Mouse (Mus musculus) hindbrain, postnatal 0 days (tissue): ENCODE measurements around the gene Gins2. TPM values are rescaled to one million over a fixed set of nuclear protein-coding genes. Genes with fewer than 3 reads are reported as not detected.

ENCODE experiments used
- ATAC-seq: fragments of 200-750 bp; cut with Nextera tagmentation; 2 replicates; pipeline ENCODE4 v1.8.0; 2017; ENCODE audit warnings: mild to moderate bottlenecking, moderate TSS enrichment, moderate library complexity
- DNase-seq: peaks from one replicate; pipeline ENCODE4 v3.0.0-alpha.2; 2015; ENCODE audit warnings: low spot score
- H3K27ac ChIP-seq: fragments of 300-500 bp; sonication (generic); 2 replicates; pipeline ENCODE4 v1.5.1; 2014; ENCODE audit warnings: mild to moderate bottlenecking
- H3K27me3 ChIP-seq: fragments of 300-500 bp; sonication (generic); 2 replicates; pipeline ENCODE4 v1.6.1; 2014; ENCODE audit warnings: low read length, mixed read lengths; ENCODE audit not compliant: insufficient read depth
- H3K36me3 ChIP-seq: fragments of 300-500 bp; sonication (generic); 2 replicates; pipeline ENCODE4 v1.6.1; 2014; ENCODE audit warnings: low read length, mixed read lengths; ENCODE audit not compliant: insufficient read depth
- H3K4me1 ChIP-seq: fragments of 300-500 bp; sonication (generic); 2 replicates; pipeline ENCODE4 v1.6.1; 2014; ENCODE audit warnings: antibody characterized with exemption, low read length, mixed read lengths; ENCODE audit not compliant: insufficient read depth
- H3K4me2 ChIP-seq: fragments of 300-500 bp; sonication (generic); 2 replicates; pipeline ENCODE4 v1.6.1; 2014; ENCODE audit warnings: low read depth, mild to moderate bottlenecking, low read length, moderate library complexity, mixed read lengths
- H3K4me3 ChIP-seq: fragments of 300-500 bp; sonication (generic); 2 replicates; pipeline ENCODE4 v1.5.1; 2014; ENCODE audit warnings: low read length
- H3K9ac ChIP-seq: fragments of 300-500 bp; sonication (generic); replicated peaks from 2 replicates; pipeline ENCODE4 v1.6.1; 2014; ENCODE audit warnings: mild to moderate bottlenecking, low read length, moderate library complexity, mixed read lengths
- H3K9me3 ChIP-seq: fragments of 300-500 bp; sonication (generic); 2 replicates; pipeline ENCODE4 v1.6.1; 2016; ENCODE audit warnings: low read length, mixed read lengths
- CTCF ChIP-seq: IDR thresholded peaks from 2 replicates; pipeline ENCODE4 v1.5.1; 2016; ENCODE audit warnings: antibody characterized with exemption, control low read depth, low read depth
- WGBS: fragments of 180-500 bp; shearing (Covaris S2); extraction: QIAGEN DNeasy Blood & Tissue Kit; methylation state at CpG from one replicate; pipeline ENCODE4 v1.1.7; 2014; 5-methylcytosine and 5-hydroxymethylcytosine counted together
- polyA plus RNA-seq: library from polyadenylated mRNA; unstranded; fragments of >200 nt; fragmentation: Nextera tagmentation; extraction: Ambion mirVana; gene quantifications from 2 replicates; pipeline ENCODE4 v1.2.1, GENCODE M21; 2015
- total RNA-seq: library from RNA; depleted of rRNA; stranded (reverse); fragments of >200 nt; gene quantifications from 2 replicates; pipeline ENCODE4 v1.2.3, GENCODE M21; 2014

The Gins2 gene
- total and polyA plus RNA-seq, 2 experiments from 2014 or later: 12.3 to 20.6 TPM

DNA sequence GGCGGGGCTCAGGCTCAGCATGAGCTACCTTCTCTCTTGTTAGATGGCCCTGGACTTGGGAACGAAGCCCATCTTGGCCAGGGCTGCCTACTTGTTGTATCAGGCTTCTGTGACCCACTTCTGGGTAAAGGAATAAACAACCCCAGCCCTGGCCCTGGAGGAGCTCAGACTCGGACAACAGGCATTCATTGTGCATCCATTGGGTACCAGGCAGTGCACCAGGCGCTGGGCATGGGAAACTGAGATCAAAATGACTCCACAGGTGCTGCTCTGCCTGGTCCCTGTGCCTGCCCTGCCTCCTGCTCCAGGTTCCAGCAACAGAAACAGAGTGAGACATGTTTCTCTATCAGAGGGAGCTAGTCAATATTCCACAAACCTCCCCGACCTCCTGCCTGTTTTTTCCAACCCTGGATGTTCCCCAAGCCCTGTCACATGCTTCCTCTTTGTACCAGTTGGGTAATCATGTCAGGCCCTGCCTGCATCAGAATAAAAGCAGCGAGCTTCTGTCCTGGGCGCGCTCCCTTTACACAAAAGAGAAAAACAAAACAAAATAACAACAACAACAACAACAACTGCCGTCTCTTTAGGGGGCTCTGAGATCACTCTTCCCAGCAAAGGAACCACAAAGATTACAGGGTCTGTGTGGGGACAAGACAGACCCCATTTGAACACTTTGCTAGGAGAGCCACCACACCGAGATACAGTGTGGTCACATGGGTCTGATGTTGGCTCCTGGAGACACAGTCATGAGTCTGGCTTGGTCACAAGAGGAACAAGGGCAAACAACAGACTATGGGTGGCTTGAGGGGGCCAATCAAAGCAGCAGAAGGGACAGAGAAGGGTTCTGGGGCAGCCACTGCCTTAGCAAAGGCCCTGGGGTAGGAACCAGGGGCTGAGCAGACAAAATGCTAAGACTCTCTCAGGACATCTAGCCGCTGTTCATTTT, 30.4 kb upstream of the Gins2 start:
- no peak for DNase-seq
- Histone ChIP-seq H3K36me3 (no peaks in the 10 kb centered on the region), H3K27ac (peak overlapping the region; percentile 58; the same call in 1 of the 2 replicates), H3K9me3 (no peaks in the 10 kb centered on the region), H3K4me3 (no peak overlapping the region), H3K4me2 (no peak overlapping the region), H3K4me1 (no peaks in the 10 kb centered on the region), H3K9ac (no peak overlapping the region), H3K27me3 (no peaks in the 10 kb centered on the region)
- peak; percentile 42; the same call in 1 of the 2 replicates for ATAC-seq
- no peak for TF ChIP-seq CTCF
- 64% methylated on average over 11 of the region's 11 CpGs for WGBS

DNA sequence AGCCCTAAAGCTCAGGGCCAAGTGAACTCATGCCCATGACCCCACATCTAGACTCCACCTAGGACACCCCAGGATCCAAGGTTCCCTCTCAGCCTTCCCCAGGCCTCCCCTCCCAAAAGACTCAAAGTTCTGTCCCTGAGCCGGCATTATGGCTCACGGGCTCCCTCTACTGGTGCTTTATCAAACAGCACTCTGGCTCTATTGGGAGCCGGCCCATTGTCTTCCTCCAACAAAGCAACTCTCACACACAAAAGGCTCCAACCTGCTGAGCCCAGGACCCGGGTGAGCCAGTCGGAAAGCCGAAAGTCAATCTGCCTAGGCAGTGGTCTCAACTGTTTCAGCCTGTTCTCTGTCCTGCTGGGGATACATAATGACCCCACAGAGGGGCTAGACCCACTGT, 29.0 kb upstream of the Gins2 start:
- no peaks in the 10 kb centered on the region for H3K36me3 ChIP-seq
- no peaks in the 10 kb centered on the region for H3K27me3 ChIP-seq
- ATAC-seq (peak; percentile 33), DNase-seq (peak; percentile 80)
- no peak overlapping the region for H3K9ac ChIP-seq
- H3K9me3 ChIP-seq: no peaks in the 10 kb centered on the region
- H3K27ac ChIP-seq: no peak overlapping the region
- WGBS: 0% methylated on average over 6 of the region's 6 CpGs
- H3K4me1 ChIP-seq: no peaks in the 10 kb centered on the region
- TF ChIP-seq CTCF: peak; percentile 92
- no peak overlapping the region for H3K4me2 ChIP-seq
- no peak overlapping the region for H3K4me3 ChIP-seq

DNA sequence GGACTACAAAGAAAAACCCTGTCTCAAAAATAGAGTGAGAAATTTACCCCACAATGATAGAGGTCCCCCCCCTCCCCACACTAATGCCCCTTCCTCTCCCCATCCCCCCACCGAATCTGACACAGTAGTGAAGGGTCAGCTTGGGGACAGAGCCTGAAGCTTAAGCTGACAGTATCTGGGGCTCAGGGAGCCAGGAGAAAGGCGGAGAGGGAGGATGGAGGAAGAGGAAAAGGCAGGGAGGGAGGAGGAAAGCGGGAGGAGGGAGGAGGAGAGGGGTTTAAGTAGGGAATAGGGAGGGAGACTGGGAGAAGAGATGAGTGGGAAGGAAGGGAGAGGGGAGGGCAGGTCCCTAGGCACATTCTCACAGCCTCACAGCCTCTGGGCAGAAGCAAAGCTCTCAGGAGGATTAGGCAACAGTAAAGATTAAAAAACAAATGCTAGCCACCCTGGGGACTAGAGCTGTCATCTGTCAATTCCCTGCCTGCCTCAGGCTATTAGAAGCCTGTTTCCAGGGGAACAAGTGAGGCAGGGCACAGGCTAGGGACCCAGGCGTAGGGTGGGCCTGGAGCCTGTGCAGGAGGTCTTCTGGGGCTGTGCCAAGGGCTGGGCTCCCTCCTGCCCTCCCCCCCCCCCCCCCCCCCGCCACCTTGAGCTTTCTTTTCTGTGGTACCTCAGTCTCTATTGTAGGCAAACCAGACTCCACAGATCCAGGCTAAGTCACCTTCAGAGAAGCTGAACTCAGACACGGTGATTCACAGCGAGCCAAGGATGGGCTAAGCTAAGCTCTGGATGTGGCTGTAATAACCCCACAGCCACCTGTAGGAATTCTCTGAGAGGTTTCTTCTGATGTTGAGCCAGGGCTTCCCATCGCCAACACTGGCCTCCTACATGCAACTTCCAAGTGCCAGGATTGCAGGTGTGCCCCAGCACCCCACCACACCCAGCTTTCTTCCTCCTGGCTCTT, 27.8 kb upstream of the Gins2 start:
- no peak overlapping the region for H3K4me2 ChIP-seq
- TF ChIP-seq CTCF: no peak
- no peak; the same call in 1 of the 2 replicates for ATAC-seq
- H3K4me3 ChIP-seq: no peak overlapping the region
- no peak overlapping the region for H3K9ac ChIP-seq
- WGBS: 32% methylated on average over 7 of the region's 8 CpGs
- DNase-seq: peak; percentile 53
- no peaks in the 10 kb centered on the region for H3K36me3 ChIP-seq
- H3K4me1 ChIP-seq: no peaks in the 10 kb centered on the region
- H3K27me3 ChIP-seq: no peaks in the 10 kb centered on the region
- H3K27ac ChIP-seq: peak overlapping the region; percentile 22; the same call in 1 of the 2 replicates
- H3K9me3 ChIP-seq: no peaks in the 10 kb centered on the region

DNA sequence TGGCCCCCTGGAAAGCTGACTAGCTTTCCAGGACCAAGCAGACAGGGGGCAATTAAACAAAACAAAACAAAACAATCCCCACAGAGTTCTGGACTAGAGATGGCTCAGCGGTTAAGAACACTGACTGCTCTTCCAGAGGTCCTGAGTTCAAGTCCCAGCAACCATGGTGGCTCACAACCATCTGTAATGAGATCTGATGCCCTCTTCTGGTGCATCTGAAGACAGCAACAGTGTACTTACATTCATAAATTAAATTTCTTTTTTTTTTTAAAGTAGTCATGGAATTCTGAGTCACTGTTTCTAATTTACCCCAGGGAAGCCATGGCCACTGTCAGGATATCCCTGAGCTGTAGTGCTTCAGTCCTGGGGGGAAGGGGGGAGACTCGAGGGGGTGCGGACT, 25.4 kb upstream of the Gins2 start:
- Histone ChIP-seq H3K27me3 (no peaks in the 10 kb centered on the region), H3K4me1 (no peaks in the 10 kb centered on the region), H3K4me2 (no peak overlapping the region), H3K9me3 (no peaks in the 10 kb centered on the region), H3K4me3 (no peak overlapping the region), H3K9ac (no peak overlapping the region), H3K36me3 (no peaks in the 10 kb centered on the region), H3K27ac (no peak overlapping the region)
- ATAC-seq (no peak), DNase-seq (no peak)
- peak; percentile 3; the same call in 1 of the 2 replicates for TF ChIP-seq CTCF
- 86% methylated on average over 3 of the region's 3 CpGs for WGBS

DNA sequence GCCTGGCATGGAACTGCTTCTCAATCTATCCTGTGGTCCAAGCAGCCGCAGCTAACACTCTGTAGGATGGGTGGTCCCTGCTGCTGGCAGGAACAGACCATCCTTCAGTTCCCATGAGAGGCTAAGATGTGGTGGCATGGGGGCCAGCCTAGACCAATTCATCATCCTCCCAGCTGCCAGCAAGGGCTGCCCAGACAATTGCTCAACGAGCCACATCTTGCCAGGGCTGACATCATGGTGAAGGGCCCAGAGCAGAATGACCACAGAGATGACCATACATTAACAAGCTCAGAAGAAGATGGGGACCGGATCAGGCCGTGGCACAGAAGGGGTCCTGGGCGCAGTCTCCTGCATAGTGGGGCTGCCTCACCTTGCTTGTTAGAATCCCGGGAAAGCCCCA, 21.7 kb upstream of the Gins2 start:
- Histone ChIP-seq H3K36me3 (no peaks in the 10 kb centered on the region), H3K9me3 (no peaks in the 10 kb centered on the region), H3K4me2 (no peak overlapping the region), H3K4me1 (no peaks in the 10 kb centered on the region), H3K4me3 (no peak overlapping the region), H3K9ac (no peak overlapping the region), H3K27me3 (no peaks in the 10 kb centered on the region), H3K27ac (no peak overlapping the region)
- DNase-seq: no peak
- 76% methylated on average over 6 of the region's 6 CpGs for WGBS
- no peak for TF ChIP-seq CTCF
- ATAC-seq: no peak

DNA sequence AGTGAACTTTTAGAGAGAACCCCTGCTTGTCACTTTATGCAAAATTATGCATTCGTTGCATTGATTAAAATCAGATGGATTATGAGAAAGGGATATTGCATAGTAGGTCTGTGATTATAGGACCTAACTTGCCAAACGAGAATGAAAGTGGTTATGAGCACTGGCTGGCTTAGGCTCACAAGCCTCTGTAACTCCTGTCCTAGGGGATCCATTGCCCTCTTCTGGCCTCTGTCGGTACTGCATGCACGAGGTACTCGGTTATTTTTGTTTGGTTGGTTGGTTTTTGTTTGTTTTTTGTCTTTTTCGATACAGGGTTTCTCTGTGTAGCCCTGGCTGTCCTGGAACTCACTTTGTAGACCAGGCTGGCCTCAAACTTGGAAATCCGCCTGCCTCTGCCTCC, 18.8 kb upstream of the Gins2 start:
- H3K27ac ChIP-seq: no peak overlapping the region
- no peaks in the 10 kb centered on the region for H3K9me3 ChIP-seq
- TF ChIP-seq CTCF: peak; percentile 96
- H3K4me1 ChIP-seq: no peaks in the 10 kb centered on the region
- H3K27me3 ChIP-seq: no peaks in the 10 kb centered on the region
- ATAC-seq (no peak), DNase-seq (peak; percentile 84)
- H3K4me3 ChIP-seq: no peak overlapping the region
- WGBS: 13% methylated on average over 7 of the region's 7 CpGs
- no peak overlapping the region for H3K9ac ChIP-seq
- H3K4me2 ChIP-seq: no peak overlapping the region
- H3K36me3 ChIP-seq: no peaks in the 10 kb centered on the region
